Mouse (Mus musculus) brain, embryonic 14.5 days (tissue): ENCODE data around the gene Scamp4. TPM values are rescaled to one million over a fixed set of nuclear protein-coding genes. Genes with fewer than 3 reads are reported as not detected.

Experiments used
- DNase-seq: peaks from one replicate; pipeline ENCODE4 v3.0.0-alpha.2; 2011; ENCODE audit warnings: low read depth
- CTCF ChIP-seq: fragments of 200-500 bp; IDR thresholded peaks from 2 replicates; pipeline ENCODE4 v1.5.1; 2012; ENCODE audit warnings: inconsistent platforms, mild to moderate bottlenecking, moderate library complexity, borderline replicate concordance; ENCODE audit not compliant: insufficient read depth, insufficient read length; ENCODE audit errors: extremely low read depth
- POLR2A ChIP-seq: fragments of 200-500 bp; IDR thresholded peaks from 2 replicates; pipeline ENCODE4 v1.6.1; 2012; ENCODE audit warnings: mild to moderate bottlenecking, inconsistent platforms, borderline replicate concordance; ENCODE audit not compliant: poor library complexity, insufficient read depth, insufficient read length, severe bottlenecking; ENCODE audit errors: extremely low read depth
- polyA plus RNA-seq: library from polyadenylated mRNA; depleted of rRNA; stranded (reverse); fragments of >200 nt; gene quantifications from 2 replicates; pipeline ENCODE4 v1.2.3, GENCODE M21; 2012; rRNA removed

Scamp4 gene
- polyA plus RNA-seq, 1 experiment = 62.0 TPM

GRCm38 (mm10) chr10:80665016-80665380 is 62.3 kb downstream of the Scamp4 start:
- TF ChIP-seq POLR2A = no peak
- no peak for TF ChIP-seq CTCF
- no peak for DNase-seq

Other genes starting within 250 kb of the Scamp4 start
- gene Plk5, start 246.4 kb upstream of the Scamp4 start, polyA plus RNA-seq = 3.9 and 4.7 TPM in 2 replicates
- 112 and 115 TPM in 2 replicates for gene Mex3d, start 215.2 kb upstream of the Scamp4 start, polyA plus RNA-seq
- 265 and 292 TPM in 2 replicates for gene Mbd3, start 203.3 kb upstream of the Scamp4 start, polyA plus RNA-seq
- gene Uqcr11, start 196.0 kb upstream of the Scamp4 start, polyA plus RNA-seq = 597 and 852 TPM in 2 replicates
- gene Tcf3, start 169.2 kb upstream of the Scamp4 start, polyA plus RNA-seq = 128 and 138 TPM in 2 replicates
- gene Onecut3, start 108.0 kb upstream of the Scamp4 start, polyA plus RNA-seq = 5.0 and 10.9 TPM in 2 replicates
- 0.76 and 0.86 TPM in 2 replicates for gene Atp8b3, start 63.7 kb upstream of the Scamp4 start, polyA plus RNA-seq
- gene Rexo1, start 41.3 kb upstream of the Scamp4 start, polyA plus RNA-seq = 59.9 and 72.0 TPM in 2 replicates
- gene Klf16, start 25.6 kb upstream of the Scamp4 start, polyA plus RNA-seq = 12.2 and 15.9 TPM in 2 replicates
- 170 and 188 TPM in 2 replicates for gene Abhd17a, start 12.5 kb upstream of the Scamp4 start, polyA plus RNA-seq
- 12.7 and 17.3 TPM in 2 replicates for gene Adat3, start within 50 bp of the Scamp4 start, polyA plus RNA-seq
- 4.2 and 4.5 TPM in 2 replicates for gene Gm49322, start 3.1 kb downstream of the Scamp4 start, polyA plus RNA-seq
- 213 and 237 TPM in 2 replicates for gene Csnk1g2, start 20.0 kb downstream of the Scamp4 start, polyA plus RNA-seq
- 91.9 and 113 TPM in 2 replicates for gene Btbd2, start 54.2 kb downstream of the Scamp4 start, polyA plus RNA-seq
- gene Mknk2, start 75.2 kb downstream of the Scamp4 start, polyA plus RNA-seq = 96.9 and 115 TPM in 2 replicates
- gene Mob3a, start 99.1 kb downstream of the Scamp4 start, polyA plus RNA-seq = 36.9 and 47.3 TPM in 2 replicates
- gene Izumo4, start 99.3 kb downstream of the Scamp4 start, polyA plus RNA-seq = 47.6 and 70.2 TPM in 2 replicates
- 155 and 176 TPM in 2 replicates for gene Ap3d1, start 139.4 kb downstream of the Scamp4 start, polyA plus RNA-seq
- gene Dot1l, start 152.3 kb downstream of the Scamp4 start, polyA plus RNA-seq = 36.1 and 77.6 TPM in 2 replicates
- 76.3 and 77.0 TPM in 2 replicates for gene Sf3a2, start 195.3 kb downstream of the Scamp4 start, polyA plus RNA-seq
- gene Plekhj1, start 195.8 kb downstream of the Scamp4 start, polyA plus RNA-seq = 88.7 and 125 TPM in 2 replicates
- gene Amh, start 202.4 kb downstream of the Scamp4 start, polyA plus RNA-seq = 1.7 and 2.1 TPM in 2 replicates
- 0.21 and 0.45 TPM in 2 replicates for gene Jsrp1, start 210.6 kb downstream of the Scamp4 start, polyA plus RNA-seq
- 685 and 1,025 TPM in 2 replicates for gene Oaz1, start 223.8 kb downstream of the Scamp4 start, polyA plus RNA-seq
- gene Lingo3, start 241.2 kb downstream of the Scamp4 start, polyA plus RNA-seq = 5.2 and 7.7 TPM in 2 replicates